Mouse (Mus musculus) adrenal gland, adult (tissue): ENCODE results near the gene Gm42688.

Source experiments
- DNase-seq, 2 experiments: peaks; one replicate each; pipeline ENCODE4 v3.0.0; 2022 to 2023; ENCODE audit warnings: low spot score in 1 of 2; ENCODE audit not compliant: inconsistent age in 2 of 2

Gene Gm42688

DNA sequence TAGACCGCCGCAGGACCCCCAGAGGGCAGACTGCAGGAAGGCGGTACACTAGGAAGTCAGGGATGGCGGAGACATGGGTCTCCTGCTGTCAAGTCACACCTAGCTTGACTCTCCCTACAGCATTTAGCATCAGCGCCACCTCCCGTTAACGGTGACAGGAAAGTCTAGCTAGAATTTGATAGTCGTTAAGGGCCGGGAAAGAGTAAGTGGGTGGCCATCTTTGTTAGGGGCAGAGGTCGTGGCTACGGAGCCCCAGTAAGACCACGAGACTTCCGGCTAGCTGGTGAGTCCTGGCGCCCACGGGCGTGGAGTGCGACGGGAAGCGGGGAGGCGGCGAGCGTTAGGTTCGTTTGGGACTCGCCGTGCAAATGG, at the start of gene Gm42688, which contains the start of gene Ccdc142:
Gene Gm42688, plus strand, starts transcription at position 302 of the 372 bp plus-strand sequence.
Gene Ccdc142, plus strand, starts transcription at position 286 of the 372 bp plus-strand sequence.
- peak; percentile 94 to 97 for DNase-seq

DNA sequence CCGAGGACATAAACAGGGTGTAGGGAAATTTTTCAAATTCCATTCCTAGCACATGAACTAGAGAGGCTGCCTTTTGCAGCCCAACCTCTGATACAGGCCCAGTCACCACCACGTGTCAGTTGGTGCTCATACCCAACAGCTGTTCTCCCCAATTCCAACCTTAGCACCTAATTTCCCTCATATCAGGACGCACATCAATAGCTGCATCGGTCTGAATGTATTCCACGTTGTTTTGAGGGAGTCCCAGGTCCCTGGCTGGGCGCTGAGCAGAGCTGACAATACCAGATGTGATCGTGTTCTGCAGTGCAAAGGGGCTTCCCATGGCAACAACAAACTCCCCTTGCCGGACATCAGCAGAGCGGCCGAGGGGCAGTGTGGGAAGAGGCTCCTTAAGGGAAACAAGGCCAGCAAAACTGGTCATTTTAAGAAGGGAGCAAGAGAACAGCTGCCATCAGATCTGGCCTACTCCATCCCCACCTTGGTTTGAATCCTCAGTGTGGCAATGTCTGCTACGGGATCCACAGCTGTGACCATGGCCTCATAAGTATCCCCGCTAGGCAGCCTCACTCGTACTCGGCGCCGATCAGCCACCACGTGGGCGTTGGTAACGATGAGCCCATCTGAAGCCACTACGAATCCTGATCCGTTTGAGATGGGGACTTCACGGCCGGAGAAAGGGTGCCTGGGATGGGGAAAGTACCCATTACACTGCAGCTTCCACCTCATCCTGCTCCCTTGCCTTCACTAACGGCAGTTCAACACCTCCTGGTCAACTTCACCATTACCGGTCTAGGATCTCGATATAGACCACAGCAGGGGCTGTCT, 48.1 kb upstream of the Gm42688 start:
- peak; percentile 56 to 79 for DNase-seq

DNA sequence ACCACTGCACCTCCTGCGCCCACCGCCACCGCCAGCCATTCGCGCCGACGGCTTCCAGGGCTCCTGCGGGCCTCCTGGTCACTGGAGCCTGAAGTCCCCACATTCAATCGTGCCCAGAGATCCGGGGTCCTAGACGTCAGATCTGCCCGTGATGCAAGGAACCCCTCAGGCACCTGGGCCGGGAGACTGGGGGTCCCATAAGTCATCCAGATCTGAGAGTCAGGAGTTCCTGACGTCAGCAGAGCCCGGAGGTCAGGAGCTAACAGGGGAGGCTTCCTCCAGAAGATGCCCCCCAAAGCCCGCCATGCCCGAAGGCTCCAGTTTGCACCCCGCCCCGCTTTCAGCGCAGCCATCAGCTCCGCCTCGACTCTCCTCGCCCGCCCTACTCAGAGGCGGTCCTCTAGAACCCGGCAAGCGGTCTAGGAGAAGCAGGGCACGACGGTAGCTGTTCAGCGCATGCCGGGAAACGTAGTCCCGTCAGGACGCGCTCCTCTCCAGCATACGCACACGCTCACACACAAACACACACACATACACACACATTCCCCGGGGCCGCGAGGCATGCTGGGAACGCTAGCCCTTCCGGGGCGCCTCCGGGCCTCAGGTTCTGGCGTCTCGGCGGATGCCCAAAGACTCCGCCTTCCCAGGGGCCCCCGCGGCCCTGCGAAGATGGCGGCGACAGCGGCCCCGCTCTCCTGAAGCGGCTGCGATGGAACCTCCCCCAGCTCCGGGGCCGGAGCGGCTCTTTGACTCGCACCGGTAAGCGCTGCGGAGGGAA, 47.2 kb upstream of the Gm42688 start, which contains the start of gene Aup1:
Gene Aup1, plus strand, starts transcription at position 448 of the 778 bp plus-strand sequence.
- DNase-seq: peak; percentile 98 to 99

GRCm38 (mm10) chr6:83054871-83055431, 46.5 kb upstream of the Gm42688 start, which contains the start of gene Htra2:
Gene Htra2, minus strand, starts transcription at chr6:83055273.
- DNase-seq: no peak

GRCm38 (mm10) chr6:83057790-83058189, 43.6 kb upstream of the Gm42688 start, which contains the start of gene Dqx1:
Gene Dqx1, plus strand, starts transcription at chr6:83057844.
- peak in 1 of 2 experiments; percentile 39 for DNase-seq

GRCm38 (mm10) chr6:83058725-83059124, 42.7 kb upstream of the Gm42688 start:
- DNase-seq: no peak

- DNase-seq: no peak
Measured at GRCm38 (mm10) chr6:83065995-83066394, 35.4 kb upstream of the Gm42688 start.

DNA sequence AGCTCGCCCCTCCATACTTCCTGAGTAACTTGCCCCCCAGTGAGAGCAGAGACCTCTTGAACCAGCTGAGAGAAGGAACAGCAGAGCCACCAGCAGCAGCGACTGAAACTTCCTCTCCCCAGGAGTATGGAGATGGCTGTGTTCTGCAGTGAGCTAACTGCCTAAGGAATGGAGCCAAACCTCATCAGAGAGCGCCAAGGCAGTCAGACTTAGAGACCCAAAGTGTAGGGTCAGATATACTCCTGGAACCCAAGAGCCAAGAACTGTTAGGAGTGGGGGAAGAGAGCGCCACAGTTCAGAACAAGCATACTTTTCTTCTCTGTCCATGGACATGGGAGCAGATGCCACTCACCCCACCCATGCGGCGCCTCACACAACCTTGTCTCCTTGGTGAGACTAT, 35.0 kb upstream of the Gm42688 start:
- DNase-seq: no peak

- DNase-seq: no peak
Measured at GRCm38 (mm10) chr6:83068221-83068620, 33.2 kb upstream of the Gm42688 start.

DNA sequence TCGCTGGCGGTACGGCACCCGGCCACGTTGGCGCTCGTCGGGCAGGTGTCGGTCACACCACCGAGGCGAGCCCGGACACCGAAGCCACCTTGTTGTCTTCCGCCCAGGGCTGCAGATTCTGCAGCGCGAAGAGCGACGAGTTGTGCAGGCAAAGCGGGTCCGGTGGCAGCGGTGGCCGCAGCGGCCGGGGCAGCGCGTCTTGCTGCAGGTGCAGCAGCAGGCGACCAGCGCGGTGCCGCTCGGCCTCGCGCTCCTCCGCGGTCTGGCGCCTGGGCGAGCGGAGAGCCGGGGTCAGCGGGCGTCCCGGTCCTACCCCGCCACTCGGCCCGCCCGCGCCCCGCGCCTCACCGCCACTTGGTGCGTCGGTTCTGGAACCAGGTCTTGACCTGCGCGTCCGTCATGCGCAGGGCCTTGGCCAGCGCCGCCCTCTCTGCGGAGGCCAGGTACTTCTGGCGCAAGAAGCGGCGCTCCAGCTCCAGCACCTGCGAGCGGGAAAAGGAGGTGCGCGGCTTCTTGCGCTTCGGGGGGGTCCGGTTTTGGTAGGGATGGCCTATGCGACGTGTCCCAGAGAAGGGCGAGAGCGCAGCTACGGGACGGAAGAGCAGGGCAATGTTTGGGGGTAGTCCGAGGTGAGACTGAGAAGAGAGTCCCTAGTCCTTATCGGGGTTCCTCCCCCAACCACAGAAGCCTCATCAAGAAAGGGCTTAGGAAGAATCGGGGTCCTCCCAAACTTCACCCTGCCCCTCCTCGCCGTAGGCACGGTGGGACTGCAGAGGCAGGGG, 32.5 kb upstream of the Gm42688 start:
- DNase-seq: peak in 1 of 2 experiments; percentile 61

DNA sequence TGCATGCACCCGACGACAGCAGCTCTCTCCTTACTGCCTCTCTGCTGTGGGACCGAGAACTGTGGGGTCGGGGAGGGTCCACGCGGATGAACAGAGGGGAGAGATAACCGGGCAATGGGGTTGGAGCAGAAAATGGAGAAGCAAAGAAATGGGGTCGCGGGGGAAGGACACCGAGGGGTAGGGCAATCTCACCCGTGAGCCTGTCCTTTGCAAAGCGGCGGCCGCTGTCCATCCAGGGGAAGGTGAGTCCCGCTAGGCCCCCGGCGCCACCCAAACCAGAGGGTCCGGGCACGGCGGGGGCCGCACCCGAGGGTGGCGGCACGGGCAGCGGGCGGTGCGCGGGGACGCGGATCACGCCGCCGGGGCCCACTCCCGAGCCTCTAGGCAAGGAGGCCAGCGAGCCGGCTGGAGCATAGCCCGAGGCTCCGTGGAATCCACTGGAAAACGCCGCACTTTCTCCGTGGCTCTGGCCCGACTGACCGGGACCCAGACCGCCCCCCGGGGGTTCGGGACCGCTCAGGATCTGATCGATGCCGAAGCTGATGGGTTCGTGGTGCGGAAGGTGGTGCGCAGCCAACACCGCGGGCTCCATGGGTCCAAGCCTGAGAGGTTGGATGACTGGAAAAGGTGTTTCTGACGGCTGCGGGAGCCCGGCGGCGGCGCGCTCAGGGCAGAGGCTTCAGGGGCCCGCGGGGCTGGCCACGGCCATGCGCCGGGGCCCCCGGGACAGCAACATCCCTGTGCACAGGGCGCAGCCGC, 31.8 kb upstream of the Gm42688 start:
- peak in 1 of 2 experiments; percentile 66 for DNase-seq

- no peak for DNase-seq
Measured at GRCm38 (mm10) chr6:83070247-83070310, 31.3 kb upstream of the Gm42688 start, which contains the start of gene Tlx2. Gene Tlx2, minus strand, starts transcription at chr6:83070293.

DNA sequence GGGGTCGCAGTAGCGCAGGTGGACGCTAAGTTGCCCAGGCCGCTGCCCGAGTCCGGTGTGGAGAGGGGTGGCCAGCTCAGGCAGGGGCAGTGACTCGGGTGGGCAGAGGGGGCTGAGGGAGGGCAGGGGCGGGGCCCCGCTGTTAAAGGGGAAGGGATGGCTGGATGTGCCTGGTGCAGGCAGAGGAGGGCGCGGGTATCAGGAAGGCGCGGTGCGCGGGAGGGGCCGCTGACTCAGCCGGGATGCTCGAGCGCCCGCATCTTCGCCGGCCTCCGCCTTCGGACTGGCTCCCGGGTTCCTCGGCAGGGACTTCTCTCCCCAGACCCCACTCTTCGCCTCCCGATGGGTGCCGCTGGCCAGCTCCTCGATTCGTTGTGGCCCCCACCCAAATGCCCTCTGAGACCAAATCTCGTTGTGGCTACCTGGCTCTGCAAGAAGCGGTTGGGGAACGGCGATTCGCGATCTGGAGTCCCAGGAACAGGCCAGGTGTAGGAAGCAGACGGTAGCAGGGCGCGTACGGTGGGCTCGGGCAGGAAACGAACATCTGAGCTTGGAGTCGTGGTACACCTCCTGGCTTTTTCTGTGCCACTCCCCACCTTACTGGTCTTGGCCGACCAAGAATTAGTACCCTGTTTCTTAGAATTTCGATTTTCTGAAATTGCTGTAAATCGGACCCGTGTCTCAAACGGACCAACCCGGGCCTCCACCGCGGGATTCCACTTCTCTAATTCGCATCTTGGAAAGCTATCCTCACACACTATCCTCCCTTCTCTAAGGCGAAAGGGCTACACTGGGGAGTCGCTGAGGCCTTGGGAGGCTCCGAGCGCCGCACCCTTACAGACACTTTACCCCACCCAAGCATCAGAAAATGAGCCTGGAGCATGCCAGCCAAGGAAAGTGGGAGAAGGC, 30.9 kb upstream of the Gm42688 start:
- DNase-seq: peak; percentile 56 to 82

- DNase-seq: peak; percentile 61 to 70
Measured at GRCm38 (mm10) chr6:83071220-83071619, 30.2 kb upstream of the Gm42688 start.

GRCm38 (mm10) chr6:83074979-83075378, 26.4 kb upstream of the Gm42688 start:
- peak in 1 of 2 experiments; percentile 65 for DNase-seq

DNA sequence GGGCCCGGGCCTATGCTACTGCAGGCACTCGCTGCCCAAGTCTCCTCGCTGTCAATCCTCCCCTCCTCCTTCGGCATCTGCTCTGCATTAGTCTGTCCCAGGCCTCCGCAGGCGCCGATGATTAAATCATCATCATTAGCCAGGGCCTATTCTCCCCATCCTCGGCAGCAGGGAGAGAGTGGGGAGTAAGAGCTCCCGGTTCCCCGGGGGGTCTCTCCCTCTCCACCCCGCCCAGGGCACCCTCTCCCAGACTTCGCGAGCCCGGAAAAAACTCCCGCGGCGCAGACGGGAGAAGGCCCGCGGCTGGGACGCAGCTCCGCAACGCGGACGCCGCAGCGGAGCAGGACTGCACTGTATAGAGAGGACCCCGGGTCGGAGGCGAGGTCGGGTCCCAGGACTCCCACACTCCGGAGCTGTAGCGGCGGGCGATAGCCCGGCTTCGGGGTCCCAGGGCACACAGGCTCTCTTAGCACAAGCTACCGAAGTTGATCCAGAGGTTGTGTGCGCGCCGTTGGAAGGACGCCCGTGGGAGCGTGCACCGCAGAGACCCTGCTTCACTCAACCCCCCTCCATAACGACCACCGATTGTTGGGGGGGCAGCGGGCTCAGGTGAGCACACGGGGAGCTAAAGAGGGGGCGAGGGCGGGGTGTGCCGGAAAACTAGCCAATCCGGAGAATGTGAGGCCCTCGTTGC, 23.6 kb upstream of the Gm42688 start, which contains the start of gene Pcgf1:
Gene Pcgf1, plus strand, starts transcription at position 240 of the 694 bp plus-strand sequence.
- no peak for DNase-seq

- peak; percentile 99 to 100 for DNase-seq
Measured at GRCm38 (mm10) chr6:83078324-83078858, 23.0 kb upstream of the Gm42688 start.

DNA sequence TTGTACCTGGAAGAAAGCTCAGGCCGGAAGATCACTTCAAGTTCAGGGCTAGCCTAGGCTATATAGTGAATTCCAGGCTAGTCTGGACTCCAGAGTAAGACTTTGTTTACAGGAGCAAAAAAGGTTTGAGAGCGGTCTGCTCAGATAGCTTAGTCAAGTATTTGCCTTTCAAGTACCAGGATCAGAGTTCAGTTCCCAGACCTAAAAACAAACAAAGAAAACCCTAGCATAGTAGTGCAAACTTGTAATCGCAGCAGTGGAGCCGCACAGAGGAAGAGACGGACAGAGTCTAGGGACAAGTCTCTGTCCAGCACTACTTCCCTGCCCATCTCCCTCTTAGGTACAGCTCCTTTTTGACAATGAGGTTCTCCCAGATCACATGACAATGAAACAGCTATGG, 21.2 kb upstream of the Gm42688 start:
- DNase-seq: peak in 1 of 2 experiments; percentile 31
